Mouse (Mus musculus) bone marrow, adult 2 months (tissue): Measurements from ENCODE around the gene Gm1123.

Source experiments
- CTCF ChIP-seq: fragments of 200-500 bp; IDR thresholded peaks from 2 replicates; pipeline ENCODE4 v1.5.1; 2011; ENCODE audit warnings: low read length, control low read depth; ENCODE audit not compliant: control insufficient read depth, insufficient read depth
- POLR2A ChIP-seq: fragments of 200-500 bp; IDR thresholded peaks from 2 replicates; pipeline ENCODE4 v1.6.1; 2011; ENCODE audit warnings: low read depth, mild to moderate bottlenecking, control low read depth, low read length, borderline replicate concordance; ENCODE audit not compliant: control insufficient read depth

- TF ChIP-seq CTCF (peak; percentile 45), POLR2A (no peak)
These were observed 59.0 kb downstream of the Gm1123 start for GRCm38 (mm10) chr9:98976520-98976919.
